ENCODE assay signal across 8 mouse cellular contexts in the genomic region with DNA sequence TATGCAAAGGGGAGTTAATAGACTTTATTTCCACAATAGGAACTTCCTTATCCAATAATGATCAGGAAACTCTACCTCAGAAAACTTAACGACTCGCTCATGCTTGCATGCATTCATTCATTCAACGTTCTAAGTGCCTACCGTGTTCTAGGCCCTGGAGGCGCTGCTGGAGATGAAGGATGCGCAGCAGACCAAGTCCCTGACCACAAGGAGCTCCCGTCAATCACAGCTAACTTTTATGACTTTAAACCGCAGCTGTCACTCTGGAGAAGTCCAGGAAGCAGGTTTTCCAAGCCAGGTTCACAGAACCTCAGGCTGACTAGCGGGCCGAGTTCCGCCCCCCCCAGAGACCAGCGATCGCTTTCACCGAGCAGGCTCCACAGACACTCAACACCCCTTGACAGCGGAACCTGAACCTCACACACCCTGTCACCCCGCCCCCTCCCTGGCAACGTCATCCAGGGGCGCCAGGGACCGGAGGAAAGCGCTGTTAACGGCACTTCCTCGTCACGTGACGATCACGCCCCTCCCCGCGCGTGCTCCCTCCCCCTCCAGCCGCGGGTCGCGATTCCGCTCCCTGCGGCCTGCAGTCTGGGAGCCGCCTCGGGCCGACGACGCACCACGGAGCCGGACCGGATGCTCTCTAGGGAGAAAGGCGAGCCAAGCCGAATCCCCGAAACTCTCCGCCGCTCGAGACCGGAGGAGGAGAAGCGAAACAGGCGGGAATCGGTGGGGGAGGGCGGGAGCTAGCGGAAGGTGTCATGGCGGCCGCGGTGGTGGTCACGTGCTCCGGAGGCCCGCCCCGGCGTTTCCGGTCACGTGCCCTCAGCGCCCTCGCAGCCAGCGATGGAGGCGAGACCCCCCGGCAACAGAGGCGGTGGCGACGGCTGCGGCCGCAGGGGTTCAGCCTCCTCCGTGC. TPM values are rescaled to one million over a fixed set of nuclear protein-coding genes. Genes with fewer than 3 reads are reported as not detected.
DNase-seq lines count a peak whose midpoint lies in the region; ATAC-seq and TF ChIP-seq lines count a peak whose summit lies in the region.

A gene (minus strand): TSS at position 778 of the 919 bp plus-strand sequence.
A gene (plus strand): TSS at position 817 of the 919 bp plus-strand sequence.

- no peaks in the 10 kb centered on the region for H3K9me3 ChIP-seq in ES-Bruce4 (replicated peaks; ENCODE audit: control insufficient read depth, insufficient read depth, low read length, poor library complexity, severe bottlenecking)
- no peaks in the 10 kb centered on the region for H3K9me3 ChIP-seq in forebrain, embryonic 14.5 days (replicated peaks; ENCODE audit: control insufficient read depth, low read length)
- no peaks in the 10 kb centered on the region for H3K9me3 ChIP-seq in neural tube, embryonic 15.5 days (replicated peaks)

- no peak within 1 kb of the TSS for H3K27ac ChIP-seq in ES-Bruce4 (ENCODE audit: insufficient read depth, low read length)
- peak within 1 kb of the TSS; percentile 86 for H3K27ac ChIP-seq in forebrain, embryonic 14.5 days (ENCODE audit: low read depth, low read length)
- H3K27ac ChIP-seq in neural tube, embryonic 15.5 days (replicated peaks), result peak within 1 kb of the TSS; percentile 90

- no peaks in the 10 kb centered on the region for H3K27me3 ChIP-seq in ES-Bruce4 (ENCODE audit: control insufficient read depth, insufficient read depth, low read length, poor library complexity, severe bottlenecking)
- H3K27me3 ChIP-seq in forebrain, embryonic 14.5 days (replicated peaks; ENCODE audit: control insufficient read depth, insufficient read depth, low read length), result no peaks in the 10 kb centered on the region
- H3K27me3 ChIP-seq in neural tube, embryonic 15.5 days (replicated peaks), result no peaks in the 10 kb centered on the region

- DNase-seq in forebrain, embryonic 14.5 days (ENCODE audit: low spot score), result peak; percentile 98
- peak; percentile 97 to 99 for DNase-seq in heart, postnatal 14 days
- DNase-seq in layer of hippocampus, adult 11-12 months (ENCODE audit: low spot score), result peak; percentile 97
- DNase-seq in lung, adult 18-20 months, result peak; percentile 98 to 99
- DNase-seq in testis, postnatal 14 days (ENCODE audit: low spot score), result peak; percentile 98

- WGBS in forebrain, embryonic 14.5 days, result under 1% methylated on average over 66 of the region's 75 CpGs
- WGBS in neural tube, embryonic 15.5 days, result under 1% methylated on average over 73 of the region's 75 CpGs

- H3K4me1 ChIP-seq in ES-Bruce4 (ENCODE audit: control insufficient read depth, insufficient read depth, low read length), result peaks cover 3% of the 10 kb centered on the region
- peaks cover 20% of the 10 kb centered on the region for H3K4me1 ChIP-seq in forebrain, embryonic 14.5 days (ENCODE audit: control insufficient read depth, insufficient read depth, low read length)
- H3K4me1 ChIP-seq in neural tube, embryonic 15.5 days, result peaks cover 45% of the 10 kb centered on the region

- H3K4me3 ChIP-seq in ES-Bruce4 (ENCODE audit: low read depth, low read length), result peak within 1 kb of the TSS; percentile 85
- H3K4me3 ChIP-seq in forebrain, embryonic 14.5 days (ENCODE audit: low read depth, low read length), result peak within 1 kb of the TSS; percentile 96
- H3K4me3 ChIP-seq in neural tube, embryonic 15.5 days (replicated peaks), result peak within 1 kb of the TSS; percentile 70

- TF ChIP-seq EP300 in ES-Bruce4 (IDR thresholded peaks at IDR 0.05; ENCODE audit: insufficient read depth, low read depth, low read length), result peak; percentile 75

- no peak for TF ChIP-seq POLR2A in ES-Bruce4 (IDR thresholded peaks at IDR 0.05; ENCODE audit: insufficient read depth, low read length)

- H3K4me2 ChIP-seq in forebrain, embryonic 14.5 days (ENCODE audit: low read length), result peak within 1 kb of the TSS; percentile 96
- peak within 1 kb of the TSS; percentile 85 for H3K4me2 ChIP-seq in neural tube, embryonic 15.5 days

- intact Hi-C loops in heart, postnatal 14 days (cut with DNase I), result loop anchor here (1.0 to 5.0 kb wide), 3 partner anchors 51 to 212 kb away; a partner anchor contains a TSS

- peaks cover 8% of the 10 kb centered on the region for H3K36me3 ChIP-seq in ES-Bruce4 (ENCODE audit: control insufficient read depth, insufficient read depth, low read length, poor library complexity, severe bottlenecking)
- peaks cover 24% of the 10 kb centered on the region for H3K36me3 ChIP-seq in forebrain, embryonic 14.5 days (ENCODE audit: control insufficient read depth, insufficient read depth, low read length)
- peaks cover 13% of the 10 kb centered on the region for H3K36me3 ChIP-seq in neural tube, embryonic 15.5 days

- H3K9ac ChIP-seq in ES-Bruce4 (ENCODE audit: low read depth, poor library complexity, severe bottlenecking), result peak within 1 kb of the TSS; percentile 74
- peak within 1 kb of the TSS; percentile 94 for H3K9ac ChIP-seq in forebrain, embryonic 14.5 days (ENCODE audit: low read length)
- peak within 1 kb of the TSS; percentile 86 for H3K9ac ChIP-seq in neural tube, embryonic 15.5 days (replicated peaks)

- TF ChIP-seq CTCF in ES-Bruce4 (IDR thresholded peaks at IDR 0.05; ENCODE audit: low read depth, low read length), result no peak

- ATAC-seq in cerebellum, adult (ENCODE audit: insufficient number of reproducible peaks, low FRiP score, low TSS enrichment), result peak; percentile 93
- ATAC-seq in forebrain, embryonic 14.5 days, result peak; percentile 99
- peak; percentile 99 for ATAC-seq in neural tube, embryonic 15.5 days (ENCODE audit: low FRiP score)

RNA-seq across cellular contexts. Expression of the first gene that starts in this region (rescaled TPM):
- 14.8 and 20.3 TPM in 2 replicates for polyA plus RNA-seq in ES-Bruce4 (2011; ENCODE audit: insufficient read depth, insufficient read length, low read depth, missing spikeins)
- 10.1 and 11.3 TPM in 2 replicates for polyA plus RNA-seq in forebrain, embryonic 14.5 days (2014; fragmentation: Nextera tagmentation; extraction: Ambion mirVana)
- 10 to 100 TPM in 1 of 2 experiments, 1 to 10 TPM in 1; 8.0 to 12.5 TPM for total RNA-seq in heart, postnatal 14 days (2021)
- 14.9 and 15.8 TPM in 2 replicates for polyA plus RNA-seq in neural tube, embryonic 15.5 days (2015; fragmentation: Nextera tagmentation; extraction: Ambion mirVana)

RNA-seq across cellular contexts. Expression of the second gene that starts in this region (rescaled TPM):
- 68.4 and 81.9 TPM in 2 replicates for polyA plus RNA-seq in ES-Bruce4 (2011; ENCODE audit: insufficient read depth, insufficient read length, low read depth, missing spikeins)
- polyA plus RNA-seq in forebrain, embryonic 14.5 days (2014; fragmentation: Nextera tagmentation; extraction: Ambion mirVana), result 53.1 and 56.7 TPM in 2 replicates
- 10 to 100 TPM; 18.2 to 19.0 TPM for total RNA-seq in heart, postnatal 14 days (2021)
- 37.0 and 40.9 TPM in 2 replicates for polyA plus RNA-seq in neural tube, embryonic 15.5 days (2015; fragmentation: Nextera tagmentation; extraction: Ambion mirVana)
